Mouse (Mus musculus): ENCODE measurements around the gene Smug1. TPM values are rescaled to one million over a fixed set of nuclear protein-coding genes. Genes with fewer than 3 reads are reported as not detected.
A peak's percentile ranks its signal among the peaks of the same experiment; 100 is the strongest.

Gene Smug1
- polyA plus RNA-seq (2015; fragmentation: Nextera tagmentation; extraction: Ambion mirVana), result 10.5 and 12.2 TPM in 2 replicates

DNA sequence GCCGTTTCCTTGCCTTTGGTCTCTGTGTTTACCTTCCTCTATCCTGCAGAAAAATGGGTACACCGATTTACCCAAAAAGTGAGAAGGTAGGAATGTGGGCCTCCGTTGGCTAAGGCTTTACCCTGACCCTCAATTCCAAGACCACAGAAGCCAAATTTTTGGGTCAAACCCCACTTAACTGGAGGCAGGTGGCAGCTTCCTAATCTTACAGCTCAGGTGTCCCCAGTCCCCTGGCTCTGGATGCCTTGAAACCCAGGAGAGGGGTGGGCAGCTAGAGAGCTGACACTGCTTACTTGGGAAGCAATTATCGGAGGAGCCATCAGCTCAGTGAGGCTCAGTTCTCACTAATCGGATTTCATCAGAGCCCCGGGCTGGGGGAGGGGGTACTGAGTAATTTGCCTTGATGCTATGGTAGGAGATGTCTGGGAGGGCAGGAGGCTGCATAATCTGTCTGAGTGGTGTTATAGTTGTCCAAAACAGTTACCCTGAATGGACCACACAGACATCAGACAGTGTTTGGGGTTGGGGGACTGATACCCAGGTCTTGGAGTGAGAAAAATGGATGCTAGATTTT lies at the start of gene Smug1:
Smug1 (minus strand) TSS at position 51 of the 574 bp plus-strand sequence.
- Histone ChIP-seq H3K4me3 (ENCODE audit: low read depth, low read length) (no peak within 1 kb of the TSS), H3K9me3 (ENCODE audit: low read length) (no peaks in the 10 kb centered on the region), H3K4me1 (ENCODE audit: insufficient read depth, low read depth, low read length) (peaks cover 12% of the 10 kb centered on the region), H3K9ac (replicated peaks; ENCODE audit: low read depth) (no peak within 1 kb of the TSS), H3K27me3 (replicated peaks; ENCODE audit: insufficient read depth, low read length) (peaks cover 48% of the 10 kb centered on the region), H3K36me3 (ENCODE audit: insufficient read depth, low read length) (no peaks in the 10 kb centered on the region), H3K27ac (ENCODE audit: low read length) (no peak within 1 kb of the TSS), H3K4me2 (replicated peaks; ENCODE audit: low read depth, low read length) (no peak within 1 kb of the TSS)
- DNase-seq (ENCODE audit: low spot score) (no peak), ATAC-seq (no peak)
- WGBS, result 41% methylated on average over 6 of the region's 6 CpGs
- TF ChIP-seq CTCF (IDR thresholded peaks at IDR 0.05), result no peak
- no peak for TF ChIP-seq EP300 (IDR thresholded peaks at IDR 0.05)

DNA sequence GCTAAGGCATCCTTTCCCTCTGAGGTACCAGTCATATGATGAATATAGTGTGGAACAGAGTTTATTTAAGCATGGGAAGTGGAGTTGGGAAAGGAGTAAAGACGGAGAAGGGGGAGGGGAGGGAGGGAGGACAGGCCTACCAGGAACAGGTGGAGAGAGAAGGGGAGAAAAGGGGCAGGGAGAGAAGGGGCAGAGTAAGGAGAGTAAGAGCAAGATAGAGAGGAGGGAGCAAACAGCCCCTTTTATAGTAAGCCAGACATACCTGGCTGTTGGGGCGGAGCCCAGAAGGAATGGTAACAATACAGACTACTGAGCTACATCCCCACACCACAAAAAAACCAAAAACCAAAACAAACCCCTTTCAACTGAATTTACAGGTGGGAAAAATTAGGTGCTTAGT lies 49.2 kb upstream of the Smug1 start:
- Histone ChIP-seq H3K27ac (ENCODE audit: low read length) (peak overlapping the region; percentile 87), H3K36me3 (ENCODE audit: insufficient read depth, low read length) (no peaks in the 10 kb centered on the region), H3K4me1 (ENCODE audit: insufficient read depth, low read depth, low read length) (peaks cover 10% of the 10 kb centered on the region; the same call in 1 of the 2 replicates), H3K4me2 (replicated peaks; ENCODE audit: low read depth, low read length) (peak overlapping the region; percentile 55; the same call in 1 of the 2 replicates), H3K9ac (replicated peaks; ENCODE audit: low read depth) (0 out of 2 replicates have a peak overlapping the region, but pooled peaks have one; percentile 41), H3K4me3 (ENCODE audit: low read depth, low read length) (no peak overlapping the region), H3K9me3 (ENCODE audit: low read length) (no peaks in the 10 kb centered on the region), H3K27me3 (replicated peaks; ENCODE audit: insufficient read depth, low read length) (no peaks in the 10 kb centered on the region)
- WGBS, result 29% methylated on average over 2 of the region's 2 CpGs
- ATAC-seq, result 0 out of 2 replicates have a peak, but pooled peaks have one; percentile 16
- no peak for TF ChIP-seq EP300 (IDR thresholded peaks at IDR 0.05)
- no peak for TF ChIP-seq CTCF (IDR thresholded peaks at IDR 0.05)
- DNase-seq (ENCODE audit: low spot score), result peak; percentile 44

DNA sequence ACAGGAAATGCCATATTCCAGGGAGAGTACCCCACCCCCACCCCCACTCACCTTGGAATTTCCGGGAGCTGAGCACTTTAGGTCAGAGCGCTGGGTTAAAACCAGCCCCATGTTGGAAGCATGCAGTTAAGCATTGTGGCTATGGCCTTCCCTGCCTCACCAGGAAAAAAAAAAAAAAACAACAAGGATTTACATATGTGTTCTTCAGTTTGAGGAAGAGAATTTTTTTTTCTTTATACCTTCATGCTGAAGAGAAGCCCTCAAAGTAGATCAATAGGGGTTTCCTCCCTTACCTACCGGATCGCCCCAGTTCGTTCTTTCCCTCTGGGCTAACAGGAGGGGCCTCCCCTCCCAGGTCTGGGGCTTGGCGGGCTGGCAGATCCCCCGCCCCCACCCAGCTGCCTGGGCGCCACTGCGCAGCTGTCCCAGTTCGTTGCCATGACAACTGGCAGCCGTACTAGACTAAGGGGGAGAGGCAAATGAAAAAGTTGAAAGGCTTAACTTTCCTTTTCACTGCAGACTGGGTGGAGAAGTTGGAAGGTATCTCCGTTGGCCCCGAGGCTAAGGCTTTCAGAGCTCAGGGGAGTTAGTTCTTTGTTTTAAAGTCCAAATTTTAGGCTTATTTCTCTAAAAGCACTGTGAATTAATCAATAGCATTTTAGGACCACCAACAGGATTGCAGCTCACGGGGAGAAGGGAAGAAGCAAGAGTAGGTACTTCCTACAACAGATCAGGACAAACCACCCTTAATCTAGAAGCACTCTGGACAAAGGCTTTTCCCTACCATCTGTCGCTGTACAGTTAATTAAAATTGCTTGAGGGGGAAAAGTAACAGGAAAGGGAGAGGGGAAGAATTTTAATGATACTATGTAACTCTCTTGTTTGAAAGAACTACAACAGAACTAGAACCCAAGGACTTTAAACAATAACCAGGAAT lies 48.3 kb upstream of the Smug1 start:
- peak; percentile 97 for DNase-seq (ENCODE audit: low spot score)

DNA sequence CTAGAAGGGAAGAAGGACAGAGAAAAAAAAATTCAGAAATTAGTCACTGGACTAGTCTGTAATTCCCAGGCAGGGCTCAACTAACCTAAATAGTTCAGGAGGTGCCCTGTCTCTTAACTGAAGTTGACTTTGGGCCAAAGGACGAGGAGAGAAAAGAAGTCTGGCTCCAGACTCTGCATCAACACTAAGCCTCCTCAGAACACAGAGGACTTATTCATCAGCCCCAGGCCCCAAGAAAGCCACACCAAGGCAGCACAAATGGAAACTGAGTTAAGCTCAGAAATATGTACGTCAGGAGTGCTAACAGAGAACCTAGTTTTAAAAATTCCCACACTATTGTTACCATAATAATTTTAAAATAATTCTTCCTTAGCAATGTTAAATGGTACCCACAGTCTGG lies 47.3 kb upstream of the Smug1 start:
- DNase-seq (ENCODE audit: low spot score), result peak; percentile 26

More for the DNA sequence above, 48.3 kb upstream of the Smug1 start:
- Histone ChIP-seq H3K9ac (replicated peaks; ENCODE audit: low read depth) (peak overlapping the region; percentile 41; the same call in 1 of the 2 replicates), H3K27ac (ENCODE audit: low read length) (peak overlapping the region; percentile 87), H3K27me3 (replicated peaks; ENCODE audit: insufficient read depth, low read length) (no peaks in the 10 kb centered on the region), H3K4me2 (replicated peaks; ENCODE audit: low read depth, low read length) (peak overlapping the region; percentile 55), H3K4me3 (ENCODE audit: low read depth, low read length) (peak overlapping the region; percentile 46), H3K36me3 (ENCODE audit: insufficient read depth, low read length) (no peaks in the 10 kb centered on the region; the same call in 1 of the 2 replicates), H3K4me1 (ENCODE audit: insufficient read depth, low read depth, low read length) (peaks cover 10% of the 10 kb centered on the region; the same call in 1 of the 2 replicates), H3K9me3 (ENCODE audit: low read length) (no peaks in the 10 kb centered on the region)
- under 1% methylated on average over 15 of the region's 15 CpGs for WGBS
- peak; percentile 98 for ATAC-seq
- TF ChIP-seq EP300 (IDR thresholded peaks at IDR 0.05) (peak; percentile 76), CTCF (IDR thresholded peaks at IDR 0.05) (no peak)

DNA sequence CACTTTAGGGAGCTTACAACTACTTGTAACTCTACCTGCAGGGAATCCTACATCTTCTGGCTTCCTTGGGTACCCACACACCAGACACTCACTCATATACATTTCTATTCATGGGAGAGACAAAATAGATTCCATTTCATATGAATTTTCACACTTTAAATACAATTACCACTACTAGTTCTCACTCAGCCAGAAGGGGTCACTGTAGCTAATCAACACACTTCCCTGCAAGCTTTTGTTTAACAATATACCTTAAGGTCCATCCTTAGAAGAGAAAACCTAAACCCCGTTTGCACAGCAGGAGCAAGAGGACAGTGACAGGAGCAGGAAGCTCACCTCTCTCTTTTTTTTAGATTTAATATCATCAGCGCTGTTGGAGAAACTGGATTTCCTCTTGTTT lies 38.3 kb upstream of the Smug1 start:
- no peak overlapping the region for H3K4me2 ChIP-seq (replicated peaks; ENCODE audit: low read depth, low read length)
- H3K36me3 ChIP-seq (ENCODE audit: insufficient read depth, low read length), result 0 out of 2 replicates have a peak, but pooled peaks cover 1% of the 10 kb centered on the region
- H3K27ac ChIP-seq (ENCODE audit: low read length), result no peak overlapping the region
- ATAC-seq, result no peak
- peak; percentile 65 for DNase-seq (ENCODE audit: low spot score)
- WGBS, result 51% methylated on average over 2 of the region's 2 CpGs
- no peaks in the 10 kb centered on the region for H3K4me1 ChIP-seq (ENCODE audit: insufficient read depth, low read depth, low read length)
- TF ChIP-seq CTCF (IDR thresholded peaks at IDR 0.05), result peak; percentile 65
- TF ChIP-seq EP300 (IDR thresholded peaks at IDR 0.05), result no peak
- H3K9me3 ChIP-seq (ENCODE audit: low read length), result no peaks in the 10 kb centered on the region
- no peak overlapping the region for H3K4me3 ChIP-seq (ENCODE audit: low read depth, low read length)
- H3K27me3 ChIP-seq (replicated peaks; ENCODE audit: insufficient read depth, low read length), result no peaks in the 10 kb centered on the region
- H3K9ac ChIP-seq (replicated peaks; ENCODE audit: low read depth), result no peak overlapping the region

More for the DNA sequence above, 47.3 kb upstream of the Smug1 start:
- 22% methylated on average over 2 of the region's 2 CpGs for WGBS
- Histone ChIP-seq H3K27ac (ENCODE audit: low read length) (peak overlapping the region; percentile 59), H3K9ac (replicated peaks; ENCODE audit: low read depth) (no peak overlapping the region), H3K4me1 (ENCODE audit: insufficient read depth, low read depth, low read length) (peaks cover 10% of the 10 kb centered on the region; the same call in 1 of the 2 replicates), H3K4me2 (replicated peaks; ENCODE audit: low read depth, low read length) (peak overlapping the region; percentile 39), H3K27me3 (replicated peaks; ENCODE audit: insufficient read depth, low read length) (no peaks in the 10 kb centered on the region), H3K4me3 (ENCODE audit: low read depth, low read length) (peak overlapping the region; percentile 12), H3K36me3 (ENCODE audit: insufficient read depth, low read length) (no peaks in the 10 kb centered on the region; the same call in 1 of the 2 replicates), H3K9me3 (ENCODE audit: low read length) (no peaks in the 10 kb centered on the region)
- no peak for TF ChIP-seq CTCF (IDR thresholded peaks at IDR 0.05)
- TF ChIP-seq EP300 (IDR thresholded peaks at IDR 0.05), result no peak
- ATAC-seq, result no peak

Measured in lung, postnatal 0 days (tissue).